Mouse (Mus musculus): ENCODE measurements around the gene Galntl6. TPM values are rescaled to one million over a fixed set of nuclear protein-coding genes. Genes with fewer than 3 reads are reported as not detected.

Galntl6 gene
- polyA plus RNA-seq, 1 experiment from 2014 or later, result not detected

DNA sequence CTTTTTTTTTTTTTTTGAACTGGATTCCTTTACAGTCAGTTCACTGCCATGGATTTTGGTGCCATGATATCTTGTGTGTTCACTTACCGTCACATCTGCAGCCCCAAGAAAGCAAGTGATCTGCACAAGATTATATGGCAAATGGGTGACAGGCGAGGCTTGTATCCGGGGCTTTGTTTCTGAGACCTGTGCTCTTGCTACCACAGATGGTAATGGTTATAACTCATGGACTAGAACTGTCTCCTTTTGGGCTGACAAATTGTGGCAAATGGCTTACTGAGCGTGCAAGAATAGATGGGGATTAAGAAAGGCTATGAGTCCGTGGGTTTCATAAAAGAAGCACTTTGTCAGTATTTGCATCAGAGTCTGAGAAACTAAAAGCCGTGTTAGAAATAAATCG is 1096.4 kb downstream of the Galntl6 start:
- Histone ChIP-seq H3K4me1 (ENCODE audit: insufficient read depth) (no peaks in the 10 kb centered on the region), H3K9me3 (ENCODE audit: low read length) (no peaks in the 10 kb centered on the region), H3K4me3 (ENCODE audit: low read depth, low read length) (no peak overlapping the region), H3K4me2 (ENCODE audit: low read depth, low read length) (no peak overlapping the region), H3K9ac (replicated peaks) (no peak overlapping the region), H3K36me3 (replicated peaks; ENCODE audit: insufficient read depth, low read length) (no peaks in the 10 kb centered on the region), H3K27ac (ENCODE audit: low read depth) (no peak overlapping the region), H3K27me3 (ENCODE audit: insufficient read depth, low read length) (no peaks in the 10 kb centered on the region)
- WGBS (ENCODE audit: insufficient replicate concordance), result 73% methylated on average over 7 of the region's 7 CpGs
- TF ChIP-seq EP300 (IDR thresholded peaks at IDR 0.05; ENCODE audit: low read depth), result no peak
- TF ChIP-seq CTCF (IDR thresholded peaks at IDR 0.05; ENCODE audit: low read depth), result no peak
- no peak for ATAC-seq
- DNase-seq, result no peak

DNA sequence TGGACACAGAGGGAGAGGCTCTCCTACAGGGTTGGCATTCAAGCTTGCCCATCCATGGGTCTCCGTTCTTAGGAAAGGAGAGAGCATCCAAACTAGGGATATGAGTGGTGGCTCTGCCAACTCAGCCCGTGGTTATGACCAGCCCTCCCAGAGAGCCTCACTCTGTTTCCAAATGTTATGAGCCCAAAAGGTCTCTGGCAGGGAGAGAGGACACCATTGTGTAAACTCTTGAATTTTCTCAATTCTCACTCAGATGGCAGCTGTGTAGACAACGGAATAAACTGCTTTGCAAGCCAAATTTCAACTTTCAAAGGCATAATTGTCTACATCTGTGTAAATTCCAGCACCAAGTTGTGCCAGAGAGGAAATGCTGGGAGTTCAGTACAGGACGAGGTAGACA is 1105.4 kb downstream of the Galntl6 start:
- ATAC-seq, result no peak
- no peaks in the 10 kb centered on the region for H3K4me1 ChIP-seq (ENCODE audit: insufficient read depth)
- no peak overlapping the region for H3K4me2 ChIP-seq (ENCODE audit: low read depth, low read length)
- WGBS (ENCODE audit: insufficient replicate concordance), result 71% methylated on average over 4 of the region's 4 CpGs
- no peak overlapping the region for H3K9ac ChIP-seq (replicated peaks)
- no peaks in the 10 kb centered on the region for H3K9me3 ChIP-seq (ENCODE audit: low read length)
- TF ChIP-seq CTCF (IDR thresholded peaks at IDR 0.05; ENCODE audit: low read depth) (no peak), EP300 (IDR thresholded peaks at IDR 0.05; ENCODE audit: low read depth) (no peak)
- no peak overlapping the region for H3K4me3 ChIP-seq (ENCODE audit: low read depth, low read length)
- no peak for DNase-seq
- H3K36me3 ChIP-seq (replicated peaks; ENCODE audit: insufficient read depth, low read length), result no peaks in the 10 kb centered on the region
- no peaks in the 10 kb centered on the region for H3K27me3 ChIP-seq (ENCODE audit: insufficient read depth, low read length)
- no peak overlapping the region for H3K27ac ChIP-seq (ENCODE audit: low read depth)

DNA sequence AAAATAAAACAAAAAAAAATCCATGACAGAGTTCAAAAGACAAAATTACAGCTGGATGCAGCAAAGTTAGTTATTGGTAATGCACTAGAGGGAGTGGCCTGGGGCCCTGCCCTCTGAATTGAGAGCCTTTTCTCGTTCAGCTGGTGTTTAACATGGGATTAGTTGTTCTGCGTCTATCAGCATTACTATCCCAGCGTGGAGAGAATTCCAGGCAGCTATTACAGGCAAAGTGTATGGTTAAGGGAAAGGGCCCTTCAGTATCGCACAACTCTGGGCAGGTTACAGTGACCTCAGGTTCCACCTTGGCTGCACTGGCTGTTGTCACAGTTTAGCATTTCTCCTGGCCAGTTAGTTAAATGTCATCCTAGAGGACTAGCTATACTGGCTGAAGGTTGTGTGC is 1107.3 kb downstream of the Galntl6 start:
- WGBS (ENCODE audit: insufficient replicate concordance), result 80% methylated on average over 4 of the region's 4 CpGs
- Histone ChIP-seq H3K9me3 (ENCODE audit: low read length) (no peaks in the 10 kb centered on the region), H3K4me3 (ENCODE audit: low read depth, low read length) (no peak overlapping the region), H3K36me3 (replicated peaks; ENCODE audit: insufficient read depth, low read length) (no peaks in the 10 kb centered on the region), H3K4me2 (ENCODE audit: low read depth, low read length) (no peak overlapping the region), H3K9ac (replicated peaks) (no peak overlapping the region), H3K27ac (ENCODE audit: low read depth) (no peak overlapping the region), H3K27me3 (ENCODE audit: insufficient read depth, low read length) (no peaks in the 10 kb centered on the region), H3K4me1 (ENCODE audit: insufficient read depth) (no peaks in the 10 kb centered on the region)
- ATAC-seq (no peak), DNase-seq (no peak)
- TF ChIP-seq EP300 (IDR thresholded peaks at IDR 0.05; ENCODE audit: low read depth), result no peak
- TF ChIP-seq CTCF (IDR thresholded peaks at IDR 0.05; ENCODE audit: low read depth), result no peak

DNA sequence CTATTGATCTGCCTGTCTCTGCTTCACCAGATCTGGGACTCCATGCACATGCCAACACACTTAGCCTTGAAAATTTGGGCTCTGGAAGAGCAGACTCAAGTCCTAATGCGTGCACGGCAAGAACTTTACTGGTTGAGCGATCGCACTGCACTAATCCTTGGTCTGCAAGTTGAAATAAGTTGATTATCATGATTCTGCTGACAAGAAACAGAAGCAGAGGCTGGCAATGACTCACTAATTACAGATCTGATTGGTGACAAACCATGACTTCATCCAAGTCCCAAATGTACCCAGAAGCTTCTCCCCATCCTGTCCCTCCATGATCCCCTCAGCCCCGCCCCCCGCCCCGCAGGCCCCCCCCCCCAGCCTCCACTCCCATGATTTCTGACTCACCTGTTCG is 1108.6 kb downstream of the Galntl6 start:
- no peaks in the 10 kb centered on the region for H3K36me3 ChIP-seq (replicated peaks; ENCODE audit: insufficient read depth, low read length)
- H3K9me3 ChIP-seq (ENCODE audit: low read length), result no peaks in the 10 kb centered on the region
- no peak overlapping the region for H3K4me2 ChIP-seq (ENCODE audit: low read depth, low read length)
- no peaks in the 10 kb centered on the region for H3K27me3 ChIP-seq (ENCODE audit: insufficient read depth, low read length)
- WGBS (ENCODE audit: insufficient replicate concordance), result 81% methylated on average over 8 of the region's 8 CpGs
- no peak overlapping the region for H3K9ac ChIP-seq (replicated peaks)
- ATAC-seq, result no peak
- H3K4me3 ChIP-seq (ENCODE audit: low read depth, low read length), result no peak overlapping the region
- H3K27ac ChIP-seq (ENCODE audit: low read depth), result no peak overlapping the region
- no peak for TF ChIP-seq CTCF (IDR thresholded peaks at IDR 0.05; ENCODE audit: low read depth)
- TF ChIP-seq EP300 (IDR thresholded peaks at IDR 0.05; ENCODE audit: low read depth), result no peak
- DNase-seq, result no peak
- peaks cover 4% of the 10 kb centered on the region for H3K4me1 ChIP-seq (ENCODE audit: insufficient read depth)

DNA sequence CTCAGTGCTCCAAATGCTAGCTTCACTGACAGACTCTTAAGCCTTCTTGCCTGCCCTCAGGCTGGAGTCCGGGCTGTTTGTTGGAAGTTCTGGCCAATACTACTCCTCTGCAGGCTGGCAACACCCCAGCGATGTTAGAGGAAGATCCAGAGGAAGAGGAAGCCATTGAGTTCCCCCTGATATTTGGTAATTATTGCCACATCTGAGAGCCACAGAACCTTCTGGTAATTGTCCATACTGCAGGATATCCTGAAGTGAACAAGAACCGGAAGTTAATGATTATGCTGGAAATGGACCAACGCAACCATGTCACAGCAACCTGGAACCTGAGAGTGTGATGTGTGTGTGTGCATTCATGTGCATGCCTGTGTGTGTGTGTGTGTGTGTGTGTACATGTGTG is 1111.2 kb downstream of the Galntl6 start:
- DNase-seq, result peak; percentile 23
- H3K9me3 ChIP-seq (ENCODE audit: low read length), result no peaks in the 10 kb centered on the region
- peak overlapping the region; percentile 30; the same call in 1 of the 2 replicates for H3K27ac ChIP-seq (ENCODE audit: low read depth)
- peaks cover 4% of the 10 kb centered on the region for H3K4me1 ChIP-seq (ENCODE audit: insufficient read depth)
- H3K27me3 ChIP-seq (ENCODE audit: insufficient read depth, low read length), result no peaks in the 10 kb centered on the region
- 20% methylated on average over 4 of the region's 4 CpGs for WGBS (ENCODE audit: insufficient replicate concordance)
- H3K36me3 ChIP-seq (replicated peaks; ENCODE audit: insufficient read depth, low read length), result no peaks in the 10 kb centered on the region
- 0 out of 2 replicates have a peak, but pooled peaks have one; percentile 37 for TF ChIP-seq EP300 (IDR thresholded peaks at IDR 0.05; ENCODE audit: low read depth)
- TF ChIP-seq CTCF (IDR thresholded peaks at IDR 0.05; ENCODE audit: low read depth), result no peak
- no peak overlapping the region for H3K9ac ChIP-seq (replicated peaks)
- H3K4me3 ChIP-seq (ENCODE audit: low read depth, low read length), result no peak overlapping the region
- peak overlapping the region; percentile 2; the same call in 1 of the 2 replicates for H3K4me2 ChIP-seq (ENCODE audit: low read depth, low read length)
- ATAC-seq, result peak; percentile 61

DNA sequence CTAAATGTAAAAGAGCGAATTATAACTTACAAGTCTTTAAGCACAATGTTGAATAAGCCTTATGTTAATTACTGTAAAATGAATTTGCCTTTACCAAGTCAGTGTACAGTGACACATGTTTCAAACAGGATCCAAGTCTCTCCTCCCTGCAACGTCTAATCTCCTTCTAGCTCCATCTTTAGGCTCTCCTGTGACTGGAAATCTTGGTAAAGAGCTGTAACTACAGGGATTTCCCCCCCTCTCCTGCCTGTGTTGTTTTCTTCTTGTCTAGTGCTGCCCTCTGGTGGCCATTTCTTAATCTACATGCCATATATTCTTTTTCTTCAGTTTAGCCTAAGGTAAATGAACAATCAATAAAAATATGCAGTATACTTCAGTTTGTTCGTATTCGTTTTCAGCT is 1112.1 kb downstream of the Galntl6 start:
- 12% methylated on average over 4 of the region's 4 CpGs for WGBS (ENCODE audit: insufficient replicate concordance)
- Histone ChIP-seq H3K4me3 (ENCODE audit: low read depth, low read length) (peak overlapping the region; percentile 31), H3K36me3 (replicated peaks; ENCODE audit: insufficient read depth, low read length) (no peaks in the 10 kb centered on the region), H3K9me3 (ENCODE audit: low read length) (no peaks in the 10 kb centered on the region), H3K4me2 (ENCODE audit: low read depth, low read length) (peak overlapping the region; percentile 72), H3K27ac (ENCODE audit: low read depth) (peak overlapping the region; percentile 55), H3K4me1 (ENCODE audit: insufficient read depth) (peaks cover 4% of the 10 kb centered on the region), H3K27me3 (ENCODE audit: insufficient read depth, low read length) (no peaks in the 10 kb centered on the region), H3K9ac (replicated peaks) (peak overlapping the region; percentile 18; the same call in 1 of the 2 replicates)
- TF ChIP-seq EP300 (IDR thresholded peaks at IDR 0.05; ENCODE audit: low read depth) (no peak; the same call in 1 of the 2 replicates), CTCF (IDR thresholded peaks at IDR 0.05; ENCODE audit: low read depth) (peak; percentile 83)
- peak; percentile 69 for DNase-seq
- peak; percentile 79 for ATAC-seq

DNA sequence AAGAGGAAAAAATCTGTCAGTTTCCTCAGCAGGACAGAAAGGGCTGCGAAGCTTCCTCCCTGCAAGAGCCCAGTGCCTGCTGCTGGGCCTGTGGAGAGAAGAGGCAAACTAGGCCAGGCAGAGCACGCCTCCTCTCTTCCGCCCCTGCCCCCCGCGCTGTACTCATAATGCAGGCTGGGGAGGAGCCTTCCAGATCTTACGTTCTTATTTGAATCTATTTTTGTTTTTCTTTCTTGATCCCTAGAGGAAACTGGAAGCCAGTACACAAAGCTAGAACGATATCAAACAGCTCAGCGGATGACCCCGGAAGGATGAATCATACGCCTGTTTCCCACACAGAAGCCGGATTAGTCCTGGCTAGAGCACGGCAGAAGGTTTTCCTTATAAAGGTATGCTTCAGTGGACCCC is 1112.6 kb downstream of the Galntl6 start:
- peak; percentile 50 for DNase-seq
- no peaks in the 10 kb centered on the region for H3K9me3 ChIP-seq (ENCODE audit: low read length)
- H3K9ac ChIP-seq (replicated peaks), result peak overlapping the region; percentile 18
- no peaks in the 10 kb centered on the region for H3K27me3 ChIP-seq (ENCODE audit: insufficient read depth, low read length)
- peaks cover 4% of the 10 kb centered on the region for H3K4me1 ChIP-seq (ENCODE audit: insufficient read depth)
- peak; percentile 77 for ATAC-seq
- peak overlapping the region; percentile 55 for H3K27ac ChIP-seq (ENCODE audit: low read depth)
- no peaks in the 10 kb centered on the region for H3K36me3 ChIP-seq (replicated peaks; ENCODE audit: insufficient read depth, low read length)
- H3K4me3 ChIP-seq (ENCODE audit: low read depth, low read length), result peak overlapping the region; percentile 31
- TF ChIP-seq CTCF (IDR thresholded peaks at IDR 0.05; ENCODE audit: low read depth) (no peak; the same call in 1 of the 2 replicates), EP300 (IDR thresholded peaks at IDR 0.05; ENCODE audit: low read depth) (no peak)
- H3K4me2 ChIP-seq (ENCODE audit: low read depth, low read length), result peak overlapping the region; percentile 72
- WGBS (ENCODE audit: insufficient replicate concordance), result 10% methylated on average over 12 of the region's 12 CpGs
